Mouse (Mus musculus): ENCODE measurements around the gene Pomt1. TPM values are rescaled to one million over a fixed set of nuclear protein-coding genes. Genes with fewer than 3 reads are reported as not detected.

Gene Pomt1
- polyA plus RNA-seq, 1 experiment, result 14.7 TPM

GRCm38 (mm10) chr2:32201527-32201926, 34.9 kb upstream of the Pomt1 start:
- H3K27me3 ChIP-seq (ENCODE audit: control insufficient read depth, insufficient read depth, insufficient read length), result no peaks in the 10 kb centered on the region
- H3K4me2 ChIP-seq (ENCODE audit: low read depth), result no peak overlapping the region
- no peaks in the 10 kb centered on the region for H3K79me2 ChIP-seq (ENCODE audit: control insufficient read depth, insufficient read depth)
- TF ChIP-seq MYOG (IDR thresholded peaks at IDR 0.05; ENCODE audit: control insufficient read depth in 1 of 3, insufficient read depth in 1 of 3, insufficient read length in 2 of 3, low read depth in 2 of 3), result no peak
- no peak for TF ChIP-seq MYOD1 (IDR thresholded peaks at IDR 0.05; ENCODE audit: control insufficient read depth in 1 of 3, insufficient read length in 2 of 3, low read depth in 2 of 3)
- TF ChIP-seq SRF (IDR thresholded peaks at IDR 0.05; ENCODE audit: control insufficient read depth, insufficient read length, low read depth), result no peak
- TF ChIP-seq TCF3 (IDR thresholded peaks at IDR 0.05; ENCODE audit: insufficient read length, low read depth), result no peak
- TF ChIP-seq POLR2AphosphoS2 (IDR thresholded peaks at IDR 0.05; ENCODE audit: insufficient read length, low read depth), result no peak
- TF ChIP-seq REST (IDR thresholded peaks at IDR 0.05; ENCODE audit: insufficient read depth, insufficient read length), result no peak
- TF ChIP-seq E2F4 (IDR thresholded peaks at IDR 0.05; ENCODE audit: insufficient read depth), result no peak
- TF ChIP-seq CEBPB (IDR thresholded peaks at IDR 0.05; ENCODE audit: insufficient read depth, poor library complexity, severe bottlenecking), result no peak
- TF ChIP-seq MAX (IDR thresholded peaks at IDR 0.05; ENCODE audit: low read depth), result no peak
- no peak for TF ChIP-seq TCF12 (IDR thresholded peaks at IDR 0.05; ENCODE audit: insufficient read depth, poor library complexity, severe bottlenecking)
- no peak for TF ChIP-seq POLR2A (IDR thresholded peaks at IDR 0.05; ENCODE audit: insufficient read length, low read depth)
- TF ChIP-seq USF1 (IDR thresholded peaks at IDR 0.05; ENCODE audit: low read depth), result no peak
- no peak overlapping the region for H3K4me3 ChIP-seq
- H3ac ChIP-seq (ENCODE audit: control insufficient read depth, insufficient read length), result no peak overlapping the region
- H3K36me3 ChIP-seq (ENCODE audit: control insufficient read depth, insufficient read depth), result peaks cover 53% of the 10 kb centered on the region

DNA sequence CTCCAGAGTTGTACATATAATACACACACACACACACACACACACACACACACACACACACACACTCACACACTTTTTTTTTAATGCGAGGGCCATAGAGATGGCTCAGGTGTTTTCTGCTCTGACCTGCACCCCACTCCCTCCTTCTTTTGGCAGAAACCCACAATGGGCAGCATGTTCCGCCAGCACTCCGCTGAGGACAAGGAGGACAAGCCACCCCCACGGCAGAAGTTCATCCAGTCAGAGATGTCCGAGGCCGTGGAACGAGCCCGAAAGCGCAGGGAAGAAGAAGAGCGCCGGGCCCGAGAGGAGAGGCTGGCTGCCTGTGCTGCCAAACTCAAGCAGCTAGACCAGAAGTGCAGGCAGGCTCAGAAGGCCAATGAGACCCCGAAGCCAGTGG, 32.5 kb upstream of the Pomt1 start:
- TF ChIP-seq POLR2A (IDR thresholded peaks at IDR 0.05; ENCODE audit: insufficient read length, low read depth) (no peak), CEBPB (IDR thresholded peaks at IDR 0.05; ENCODE audit: insufficient read depth, poor library complexity, severe bottlenecking) (no peak), TCF3 (IDR thresholded peaks at IDR 0.05; ENCODE audit: insufficient read length, low read depth) (no peak), REST (IDR thresholded peaks at IDR 0.05; ENCODE audit: insufficient read depth, insufficient read length) (no peak), E2F4 (IDR thresholded peaks at IDR 0.05; ENCODE audit: insufficient read depth) (no peak), MYOD1 (IDR thresholded peaks at IDR 0.05; ENCODE audit: control insufficient read depth in 1 of 3, insufficient read length in 2 of 3, low read depth in 2 of 3) (no peak), SRF (IDR thresholded peaks at IDR 0.05; ENCODE audit: control insufficient read depth, insufficient read length, low read depth) (no peak), USF1 (IDR thresholded peaks at IDR 0.05; ENCODE audit: low read depth) (no peak), POLR2AphosphoS2 (IDR thresholded peaks at IDR 0.05; ENCODE audit: insufficient read length, low read depth) (no peak), TCF12 (IDR thresholded peaks at IDR 0.05; ENCODE audit: insufficient read depth, poor library complexity, severe bottlenecking) (no peak), MAX (IDR thresholded peaks at IDR 0.05; ENCODE audit: low read depth) (no peak)
- H3K36me3 ChIP-seq (ENCODE audit: control insufficient read depth, insufficient read depth), result peaks cover 67% of the 10 kb centered on the region
- H3K27me3 ChIP-seq (ENCODE audit: control insufficient read depth, insufficient read depth, insufficient read length), result no peaks in the 10 kb centered on the region
- no peaks in the 10 kb centered on the region for H3K79me2 ChIP-seq (ENCODE audit: control insufficient read depth, insufficient read depth)
- H3ac ChIP-seq (ENCODE audit: control insufficient read depth, insufficient read length), result no peak overlapping the region
- H3K4me2 ChIP-seq (ENCODE audit: low read depth), result no peak overlapping the region
- no peak overlapping the region for H3K4me3 ChIP-seq

DNA sequence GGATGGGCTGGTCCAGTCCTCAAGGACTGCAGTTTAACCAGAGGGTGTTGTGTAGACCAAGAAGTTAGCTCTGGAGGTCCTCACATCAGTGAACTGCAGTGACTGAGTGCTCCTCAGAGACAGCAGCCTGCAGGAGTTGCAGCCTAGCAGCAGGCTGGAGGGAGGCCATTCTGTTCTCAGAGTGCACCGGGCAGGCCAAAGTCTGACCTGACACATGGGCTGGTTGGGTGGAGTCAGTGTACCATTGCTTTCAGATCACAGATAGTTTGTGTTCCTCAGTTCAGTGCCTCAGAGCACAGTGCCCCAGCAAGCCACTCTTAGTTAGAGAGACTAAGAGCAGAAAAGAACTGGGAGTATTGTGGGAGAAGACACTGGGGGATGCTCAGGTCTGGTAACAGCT, 28.7 kb upstream of the Pomt1 start:
- H3K4me2 ChIP-seq (ENCODE audit: low read depth), result no peak overlapping the region
- peaks cover 58% of the 10 kb centered on the region for H3K36me3 ChIP-seq (ENCODE audit: control insufficient read depth, insufficient read depth)
- no peak overlapping the region for H3ac ChIP-seq (ENCODE audit: control insufficient read depth, insufficient read length)
- no peaks in the 10 kb centered on the region for H3K79me2 ChIP-seq (ENCODE audit: control insufficient read depth, insufficient read depth)
- TF ChIP-seq CEBPB (IDR thresholded peaks at IDR 0.05; ENCODE audit: insufficient read depth, poor library complexity, severe bottlenecking) (no peak), USF1 (IDR thresholded peaks at IDR 0.05; ENCODE audit: low read depth) (no peak), MYOD1 (IDR thresholded peaks at IDR 0.05; ENCODE audit: control insufficient read depth in 1 of 3, insufficient read length in 2 of 3, low read depth in 2 of 3) (no peak), E2F4 (IDR thresholded peaks at IDR 0.05; ENCODE audit: insufficient read depth) (no peak), POLR2A (IDR thresholded peaks at IDR 0.05; ENCODE audit: insufficient read length, low read depth) (no peak), MYOG (IDR thresholded peaks at IDR 0.05; ENCODE audit: control insufficient read depth in 1 of 3, insufficient read depth in 1 of 3, insufficient read length in 2 of 3, low read depth in 2 of 3) (no peak), SRF (IDR thresholded peaks at IDR 0.05; ENCODE audit: control insufficient read depth, insufficient read length, low read depth) (no peak), TCF3 (IDR thresholded peaks at IDR 0.05; ENCODE audit: insufficient read length, low read depth) (no peak), MAX (IDR thresholded peaks at IDR 0.05; ENCODE audit: low read depth) (no peak), REST (IDR thresholded peaks at IDR 0.05; ENCODE audit: insufficient read depth, insufficient read length) (no peak), POLR2AphosphoS2 (IDR thresholded peaks at IDR 0.05; ENCODE audit: insufficient read length, low read depth) (no peak)
- H3K27me3 ChIP-seq (ENCODE audit: control insufficient read depth, insufficient read depth, insufficient read length), result no peaks in the 10 kb centered on the region
- H3K4me3 ChIP-seq, result no peak overlapping the region

- Histone ChIP-seq H3K27me3 (ENCODE audit: control insufficient read depth, insufficient read depth, insufficient read length) (no peaks in the 10 kb centered on the region), H3ac (ENCODE audit: control insufficient read depth, insufficient read length) (no peak overlapping the region), H3K4me3 (no peak overlapping the region), H3K36me3 (ENCODE audit: control insufficient read depth, insufficient read depth) (peaks cover 47% of the 10 kb centered on the region), H3K4me2 (ENCODE audit: low read depth) (no peak overlapping the region), H3K79me2 (ENCODE audit: control insufficient read depth, insufficient read depth) (no peaks in the 10 kb centered on the region)
- TF ChIP-seq CEBPB (IDR thresholded peaks at IDR 0.05; ENCODE audit: insufficient read depth, poor library complexity, severe bottlenecking), result no peak
- no peak for TF ChIP-seq E2F4 (IDR thresholded peaks at IDR 0.05; ENCODE audit: insufficient read depth)
- no peak for TF ChIP-seq TCF12 (IDR thresholded peaks at IDR 0.05; ENCODE audit: insufficient read depth, poor library complexity, severe bottlenecking)
- TF ChIP-seq REST (IDR thresholded peaks at IDR 0.05; ENCODE audit: insufficient read depth, insufficient read length), result no peak
- TF ChIP-seq POLR2AphosphoS2 (IDR thresholded peaks at IDR 0.05; ENCODE audit: insufficient read length, low read depth), result no peak
- no peak for TF ChIP-seq POLR2A (IDR thresholded peaks at IDR 0.05; ENCODE audit: insufficient read length, low read depth)
- no peak for TF ChIP-seq MYOD1 (IDR thresholded peaks at IDR 0.05; ENCODE audit: control insufficient read depth in 1 of 3, insufficient read length in 2 of 3, low read depth in 2 of 3)
- TF ChIP-seq MYOG (IDR thresholded peaks at IDR 0.05; ENCODE audit: control insufficient read depth in 1 of 3, insufficient read depth in 1 of 3, insufficient read length in 2 of 3, low read depth in 2 of 3), result no peak
- TF ChIP-seq SRF (IDR thresholded peaks at IDR 0.05; ENCODE audit: control insufficient read depth, insufficient read length, low read depth), result no peak
- TF ChIP-seq USF1 (IDR thresholded peaks at IDR 0.05; ENCODE audit: low read depth), result no peak
- no peak for TF ChIP-seq MAX (IDR thresholded peaks at IDR 0.05; ENCODE audit: low read depth)
- TF ChIP-seq TCF3 (IDR thresholded peaks at IDR 0.05; ENCODE audit: insufficient read length, low read depth), result no peak
These were observed 24.7 kb upstream of the Pomt1 start for GRCm38 (mm10) chr2:32211689-32212088.

Data from myocyte (in vitro differentiated cells).